Mouse (Mus musculus) MEL (cell line): ENCODE data around the gene Llph. TPM values are rescaled to one million over a fixed set of nuclear protein-coding genes. Genes with fewer than 3 reads are reported as not detected.

Experiments used
- DNase-seq: peaks from one replicate; pipeline ENCODE4 v3.0.0; 2011; ENCODE audit warnings: low read depth, low spot score
- H3K27ac ChIP-seq: 2 replicates; pipeline ENCODE4 v1.5.1; 2012; ENCODE audit warnings: low read depth, mild to moderate bottlenecking, control low read depth, low read length, moderate library complexity; ENCODE audit not compliant: control insufficient read depth
- H3K27me3 ChIP-seq, 2 experiments: fragments of 150-350 bp in 1 of 2; sonication (generic) in 1 of 2; 2 replicates each; pipeline ENCODE4 v1.6.1; 2012; ENCODE audit warnings: low read length in 2 of 2, mild to moderate bottlenecking in 2 of 2, improper control_type of control experiment in 1 of 2, moderate library complexity in 1 of 2; ENCODE audit not compliant: insufficient read depth in 2 of 2, control insufficient read depth in 1 of 2
- H3K36me3 ChIP-seq, 2 experiments: 2 replicates each; pipeline ENCODE4 v1.6.1; 2012 to 2014; ENCODE audit warnings: low read length in 2 of 2, improper control_type of control experiment in 1 of 2, inconsistent platforms in 1 of 2, mild to moderate bottlenecking in 1 of 2; ENCODE audit not compliant: insufficient read depth in 2 of 2, control insufficient read depth in 1 of 2
- H3K4me1 ChIP-seq, 2 experiments: fragments of 150-350 bp in 1 of 2; sonication (generic) in 1 of 2; 2 replicates each; pipeline ENCODE4 v1.6.1; 2012; ENCODE audit warnings: low read length in 2 of 2, improper control_type of control experiment in 1 of 2, mild to moderate bottlenecking in 1 of 2; ENCODE audit not compliant: insufficient read depth in 2 of 2, control insufficient read depth in 1 of 2
- H3K4me3 ChIP-seq, 2 experiments: fragments of 150-350 bp in 1 of 2; sonication (generic) in 1 of 2; 2 replicates each; pipeline ENCODE4 v1.5.1; 2012; ENCODE audit warnings: low read depth in 2 of 2, low read length in 2 of 2, mild to moderate bottlenecking in 2 of 2, moderate library complexity in 2 of 2, control low read depth in 1 of 2, improper control_type of control experiment in 1 of 2; ENCODE audit not compliant: control insufficient read depth in 1 of 2, insufficient read depth in 1 of 2
- H3K79me2 ChIP-seq: 2 replicates; pipeline ENCODE4 v1.6.1; 2012; ENCODE audit warnings: mild to moderate bottlenecking, low read length, moderate library complexity; ENCODE audit not compliant: control insufficient read depth, poor library complexity, insufficient read depth
- H3K9ac ChIP-seq: 2 replicates; pipeline ENCODE4 v1.6.1; 2012; ENCODE audit warnings: low read depth, mild to moderate bottlenecking, control low read depth, low read length, moderate library complexity; ENCODE audit not compliant: control insufficient read depth, poor library complexity, severe bottlenecking
- H3K9me3 ChIP-seq: fragments of 150-350 bp; sonication (generic); replicated peaks from 2 replicates; pipeline ENCODE4 v1.6.1; 2012; ENCODE audit warnings: mild to moderate bottlenecking, low read length, improper control_type of control experiment, moderate library complexity; ENCODE audit not compliant: insufficient read depth
- CHD2 ChIP-seq: IDR thresholded peaks from 2 replicates; pipeline ENCODE4 v1.6.1; 2011; ENCODE audit warnings: low read length, improper control_type of control experiment
- CTCF ChIP-seq, 3 experiments: IDR thresholded peaks in 2 of 3; conservative IDR thresholded peaks in 1 of 3; 2 replicates each; pipeline ENCODE4 v1.5.1; 2011 to 2012; ENCODE audit warnings: low read length in 3 of 3, low read depth in 2 of 3, mild to moderate bottlenecking in 2 of 3, improper control_type of control experiment in 1 of 3, inconsistent platforms in 1 of 3, mixed read lengths in 1 of 3, moderate library complexity in 1 of 3; ENCODE audit not compliant: control insufficient read depth in 1 of 3, insufficient read depth in 1 of 3, poor library complexity in 1 of 3, severe bottlenecking in 1 of 3
- E2F4 ChIP-seq: IDR thresholded peaks from 2 replicates; pipeline ENCODE4 v1.6.1; 2011; ENCODE audit warnings: low read depth, low read length, improper control_type of control experiment, borderline replicate concordance
- ELF1 ChIP-seq: IDR thresholded peaks from 2 replicates; pipeline ENCODE4 v1.6.1; 2014; ENCODE audit warnings: low read depth, mild to moderate bottlenecking, inconsistent platforms, low read length, improper control_type of control experiment, moderate library complexity
- EP300 ChIP-seq, 2 experiments: IDR thresholded peaks; 2 replicates each; pipeline ENCODE4 v1.6.1; 2011; ENCODE audit warnings: improper control_type of control experiment in 2 of 2, low read length in 2 of 2, low read depth in 1 of 2, mild to moderate bottlenecking in 1 of 2
- GABPA ChIP-seq: IDR thresholded peaks from 2 replicates; pipeline ENCODE4 v1.6.1; 2012; ENCODE audit warnings: low read depth, mild to moderate bottlenecking, inconsistent platforms, low read length, improper control_type of control experiment, moderate library complexity
- GATA1 ChIP-seq: IDR thresholded peaks from 2 replicates; pipeline ENCODE4 v1.6.1; 2011; ENCODE audit warnings: low read depth, low read length, improper control_type of control experiment
- HCFC1 ChIP-seq: IDR thresholded peaks from 2 replicates; pipeline ENCODE4 v1.6.1; 2012; ENCODE audit warnings: low read depth, mild to moderate bottlenecking, inconsistent platforms, low read length, improper control_type of control experiment, moderate library complexity
- KAT2A ChIP-seq: conservative IDR thresholded peaks from 2 replicates; pipeline ENCODE4 v1.6.1; 2012; ENCODE audit warnings: low read depth, low read length, improper control_type of control experiment, inconsistent platforms
- MAFK ChIP-seq: IDR thresholded peaks from 2 replicates; pipeline ENCODE4 v1.6.1; 2011; ENCODE audit warnings: low read depth, mild to moderate bottlenecking, low read length, improper control_type of control experiment, borderline replicate concordance
- MAX ChIP-seq: IDR thresholded peaks from 2 replicates; pipeline ENCODE4 v1.6.1; 2011; ENCODE audit warnings: low read length, improper control_type of control experiment
- MAZ ChIP-seq: IDR thresholded peaks from 2 replicates; pipeline ENCODE4 v1.6.1; 2012; ENCODE audit warnings: low read depth, mild to moderate bottlenecking, inconsistent platforms, low read length, improper control_type of control experiment
- MEF2A ChIP-seq: IDR thresholded peaks from 2 replicates; pipeline ENCODE4 v1.6.1; 2014; ENCODE audit warnings: low read depth, mild to moderate bottlenecking, inconsistent platforms, low read length, improper control_type of control experiment; ENCODE audit not compliant: poor library complexity, insufficient replicate concordance, severe bottlenecking; ENCODE audit errors: extremely low read depth
- MYB ChIP-seq: IDR thresholded peaks from 2 replicates; pipeline ENCODE4 v1.6.1; 2011; ENCODE audit warnings: mild to moderate bottlenecking, low read depth, low read length, improper control_type of control experiment
- MYC ChIP-seq: IDR thresholded peaks from 2 replicates; pipeline ENCODE4 v1.6.1; 2011; ENCODE audit warnings: low read depth, mild to moderate bottlenecking, low read length, improper control_type of control experiment, moderate library complexity
- NELFE ChIP-seq: IDR thresholded peaks from 2 replicates; pipeline ENCODE4 v1.6.1; 2011; ENCODE audit warnings: low read depth, low read length, improper control_type of control experiment
- NRF1 ChIP-seq: IDR thresholded peaks from 2 replicates; pipeline ENCODE4 v1.6.1; 2014; ENCODE audit warnings: low read depth, mild to moderate bottlenecking, inconsistent platforms, low read length, improper control_type of control experiment, moderate library complexity; ENCODE audit not compliant: poor library complexity, insufficient read depth, severe bottlenecking
- POLR2AphosphoS5 ChIP-seq: IDR thresholded peaks from 2 replicates; pipeline ENCODE4 v1.6.1; 2012; ENCODE audit warnings: low read depth, borderline replicate concordance, mild to moderate bottlenecking, inconsistent platforms, low read length, moderate library complexity, mixed read lengths
- RAD21 ChIP-seq: IDR thresholded peaks from 2 replicates; pipeline ENCODE4 v1.6.1; 2011; ENCODE audit warnings: mild to moderate bottlenecking, low read depth, low read length, improper control_type of control experiment
- RCOR1 ChIP-seq: IDR thresholded peaks from 2 replicates; pipeline ENCODE4 v1.6.1; 2012; ENCODE audit warnings: low read depth, mild to moderate bottlenecking, inconsistent platforms, low read length, improper control_type of control experiment
- SMC3 ChIP-seq: IDR thresholded peaks from 2 replicates; pipeline ENCODE4 v1.6.1; 2011; ENCODE audit warnings: low read depth, low read length, improper control_type of control experiment
- TAL1 ChIP-seq: IDR thresholded peaks from 2 replicates; pipeline ENCODE4 v1.6.1; 2012; ENCODE audit warnings: mild to moderate bottlenecking, inconsistent platforms, low read length, moderate library complexity, mixed read lengths
- USF1 ChIP-seq: IDR thresholded peaks from 2 replicates; pipeline ENCODE4 v1.6.1; 2014; ENCODE audit warnings: low read depth, mild to moderate bottlenecking, inconsistent platforms, low read length, improper control_type of control experiment, moderate library complexity
- USF2 ChIP-seq, 2 experiments: IDR thresholded peaks; 2 replicates each; pipeline ENCODE4 v1.6.1; 2011 to 2012; ENCODE audit warnings: improper control_type of control experiment in 2 of 2, low read length in 2 of 2, borderline replicate concordance in 1 of 2, inconsistent platforms in 1 of 2, low read depth in 1 of 2, mild to moderate bottlenecking in 1 of 2; ENCODE audit not compliant: insufficient read depth in 1 of 2
- ZC3H11A ChIP-seq: IDR thresholded peaks from 2 replicates; pipeline ENCODE4 v1.6.1; 2012; ENCODE audit warnings: low read depth, mild to moderate bottlenecking, inconsistent platforms, low read length, improper control_type of control experiment
- ZKSCAN1 ChIP-seq: IDR thresholded peaks from 2 replicates; pipeline ENCODE4 v1.6.1; 2012; ENCODE audit warnings: low read depth, mild to moderate bottlenecking, inconsistent platforms, low read length, improper control_type of control experiment, moderate library complexity
- ZMIZ1 ChIP-seq: IDR thresholded peaks from 2 replicates; pipeline ENCODE4 v1.6.1; 2012; ENCODE audit warnings: low read depth, mild to moderate bottlenecking, inconsistent platforms, low read length, improper control_type of control experiment, moderate library complexity
- polyA plus RNA-seq, 2 experiments: library from polyadenylated mRNA; stranded (reverse) in 1 of 2; unstranded in 1 of 2; fragments of >175 nt in 1 of 2; fragments of >200 nt in 1 of 2; gene quantifications; 2 replicates each; pipeline versions ENCODE4 v1.2.1 to v1.2.4; 2012; ENCODE audit warnings: low replicate concordance in 2 of 2, low read depth in 1 of 2; ENCODE audit not compliant: insufficient read length in 2 of 2, insufficient read depth in 1 of 2, missing spikeins in 1 of 2
- total RNA-seq: library from RNA; depleted of rRNA; stranded (reverse); fragments of 300-350 nt; gene quantifications from 2 replicates; pipeline ENCODE4 v1.2.3, GENCODE M21; 2012

Gene Llph
- total and polyA plus RNA-seq, 3 experiments = 97.5 to 243 TPM; not detected in 1

- DNase-seq = peak; percentile 68
- Histone ChIP-seq H3K27me3 (peaks cover 0 to 2% of the 10 kb centered on the region in 2 experiments; a peak in 2 of 4 replicates), H3K9me3 (no peaks in the 10 kb centered on the region), H3K4me1 (0 out of 4 replicates have a peak, but pooled peaks cover 0 to 2% of the 10 kb centered on the region in 2 experiments)
- no peak for TF ChIP-seq E2F4
- no peak for TF ChIP-seq NELFE
- no peak for TF ChIP-seq KAT2A
- no peak for TF ChIP-seq MYB
- TF ChIP-seq RAD21 = peak; percentile 52
- no peak for TF ChIP-seq MYC
- TF ChIP-seq MAZ = no peak
- no peak for TF ChIP-seq USF1
- peak; percentile 12; the same call in 1 of the 2 replicates for TF ChIP-seq GATA1
- TF ChIP-seq CTCF (IDR thresholded peaks at IDR 0.05 in 2 of 3, conservative IDR thresholded peaks at IDR 0.05 in 1 of 3; ENCODE audit: control insufficient read depth in 1 of 3, insufficient read depth in 1 of 3, low read depth in 2 of 3, low read length in 3 of 3, poor library complexity in 1 of 3, severe bottlenecking in 1 of 3) = peak; percentile 85 to 95 (median 94)
- TF ChIP-seq ZC3H11A = peak; percentile 48
- peak; percentile 75 for TF ChIP-seq SMC3
- no peak for TF ChIP-seq HCFC1
- TF ChIP-seq NRF1 = no peak
- TF ChIP-seq RCOR1 = no peak
- no peak for TF ChIP-seq TAL1
- TF ChIP-seq, all 39 proteins: peak for 5
- Histone ChIP-seq H3K36me3 (no peaks in the 10 kb centered on the region), H3K27ac (no peak within 1 kb of the TSS), H3K9ac (no peak within 1 kb of the TSS), H3K4me3 (no peak within 1 kb of the TSS), H3K79me2 (no peaks in the 10 kb centered on the region)
Observed at GRCm38 (mm10) chr10:120201961-120202402, 24.9 kb upstream of the Llph start, which contains the start of gene Irak3. Irak3 (minus strand) TSS chr10:120202130.

- Histone ChIP-seq H3K27ac (no peak overlapping the region), H3K27me3 (peaks cover 0 to 2% of the 10 kb centered on the region in 2 experiments; a peak in 2 of 4 replicates), H3K9ac (no peak overlapping the region), H3K4me1 (no peaks in the 10 kb centered on the region), H3K36me3 (no peaks in the 10 kb centered on the region), H3K9me3 (no peaks in the 10 kb centered on the region), H3K4me3 (no peak overlapping the region), H3K79me2 (no peaks in the 10 kb centered on the region)
- DNase-seq = no peak
- TF ChIP-seq CHD2 (no peak), ELF1 (no peak), SMC3 (no peak), GABPA (no peak), KAT2A (no peak), ZKSCAN1 (no peak), ZMIZ1 (no peak), POLR2AphosphoS5 (no peak), MAX (no peak), MAFK (no peak), MEF2A (no peak), USF2 (IDR thresholded peaks at IDR 0.05; ENCODE audit: borderline replicate concordance in 1 of 2, insufficient read depth in 1 of 2, low read depth in 1 of 2, low read length in 2 of 2) (no peak), EP300 (IDR thresholded peaks at IDR 0.05; ENCODE audit: low read depth in 1 of 2, low read length in 2 of 2) (no peak), NRF1 (no peak), MYC (no peak)
Observed at GRCm38 (mm10) chr10:120202467-120203250, 24.2 kb upstream of the Llph start.
